Mouse (Mus musculus): Measurements from ENCODE around the gene F5. TPM values are rescaled to one million over a fixed set of nuclear protein-coding genes. Genes with fewer than 3 reads are reported as not detected.
"Not testable (repeated sequence)": the region's sequence is repeated elsewhere in the genome, so short reads cannot be mapped to it uniquely, and the experiment has no call there.

F5 gene
- total RNA-seq, 4 experiments from 2014 or later, result 0.94 to 14.2 (median 1.1) TPM

GRCm38 (mm10) chr1:164231937-164232570 is 80.4 kb downstream of the F5 start:
- not testable (repeated sequence) for DNase-seq (ENCODE audit: low spot score)

GRCm38 (mm10) chr1:164233447-164233846 is 81.8 kb downstream of the F5 start:
- DNase-seq (ENCODE audit: low spot score), result no peak

- DNase-seq (ENCODE audit: low spot score), result no peak
Observed at GRCm38 (mm10) chr1:164235078-164235477, 83.4 kb downstream of the F5 start.

GRCm38 (mm10) chr1:164236078-164236477 is 84.4 kb downstream of the F5 start:
- peak; percentile 51 for DNase-seq (ENCODE audit: low spot score)

- no peak for DNase-seq (ENCODE audit: low spot score)
Observed at GRCm38 (mm10) chr1:164241494-164241893, 89.9 kb downstream of the F5 start.

- DNase-seq (ENCODE audit: low spot score), result no peak
Observed at GRCm38 (mm10) chr1:164242809-164243208, 91.2 kb downstream of the F5 start.

- DNase-seq (ENCODE audit: low spot score), result no peak
Observed at GRCm38 (mm10) chr1:164247442-164247841, 95.8 kb downstream of the F5 start.

- no peak for DNase-seq (ENCODE audit: low spot score)
Observed at GRCm38 (mm10) chr1:164247971-164248370, 96.3 kb downstream of the F5 start.

GRCm38 (mm10) chr1:164248465-164249331 is 97.1 kb downstream of the F5 start, which contains the start of gene Slc19a2:
Gene Slc19a2 (plus strand): TSS chr1:164249046.
- peak; percentile 96 for DNase-seq (ENCODE audit: low spot score)

GRCm38 (mm10) chr1:164249332-164249711 is 97.7 kb downstream of the F5 start:
- DNase-seq (ENCODE audit: low spot score), result peak; percentile 22

- no peak for DNase-seq (ENCODE audit: low spot score)
Observed at GRCm38 (mm10) chr1:164250391-164251150, 98.9 kb downstream of the F5 start.

- DNase-seq (ENCODE audit: low spot score), result no peak
Observed at GRCm38 (mm10) chr1:164251438-164251837, 99.8 kb downstream of the F5 start.

- no peak for DNase-seq (ENCODE audit: low spot score)
Observed at GRCm38 (mm10) chr1:164252551-164252950, 100.9 kb downstream of the F5 start.

- no peak for DNase-seq (ENCODE audit: low spot score)
Observed at GRCm38 (mm10) chr1:164254836-164255235, 103.2 kb downstream of the F5 start.

- DNase-seq (ENCODE audit: low spot score), result no peak
Observed at GRCm38 (mm10) chr1:164260171-164261028, 108.8 kb downstream of the F5 start.

- peak; percentile 23 for DNase-seq (ENCODE audit: low spot score)
Observed at GRCm38 (mm10) chr1:164261553-164261952, 109.9 kb downstream of the F5 start.

Other genes starting within 250 kb of the F5 start
- 1 to 10 TPM; 4.5 to 5.8 (median 5.4) TPM for gene Scyl3, start 222.7 kb upstream of the F5 start, total RNA-seq (2022)
- 1 to 10 TPM in 1 of 4 experiments, under 1 TPM in 3; 0.55 to 1.0 (median 0.70) TPM for gene BC055324, start 157.0 kb upstream of the F5 start, total RNA-seq (2022)
- gene Mettl18, start 156.9 kb upstream of the F5 start, total RNA-seq (2022), result 1 to 10 TPM; 3.3 to 4.8 (median 4.0) TPM
- gene Sele, start 103.6 kb upstream of the F5 start, total RNA-seq (2022), result 1 to 10 TPM in 1 of 4 experiments, under 1 TPM in 3; 0.33 to 1.1 (median 0.54) TPM
- gene Sell, start 89.9 kb upstream of the F5 start, total RNA-seq (2022), result 1 to 10 TPM in 3 of 4 experiments, under 1 TPM in 1; 0.71 to 3.5 (median 1.1) TPM
- 1 to 10 TPM in 3 of 4 experiments, under 1 TPM in 1; 0.49 to 8.6 (median 1.2) TPM for gene Selp, start 36.6 kb upstream of the F5 start, total RNA-seq (2022)
- gene Slc19a2, start 97.2 kb downstream of the F5 start, total RNA-seq (2022), result 1 to 10 TPM; 6.4 to 9.5 (median 8.5) TPM
- gene Ccdc181, start 123.7 kb downstream of the F5 start, total RNA-seq (2022), result 10 to 100 TPM in 1 of 4 experiments, 1 to 10 TPM in 3; 9.0 to 10.0 (median 10.0) TPM
- 1 to 10 TPM; 4.0 to 5.4 (median 4.7) TPM for gene Nme7, start 152.3 kb downstream of the F5 start, total RNA-seq (2022)
- gene Blzf1, start 155.7 kb downstream of the F5 start, total RNA-seq (2022), result 10 to 100 TPM; 21.3 to 22.2 (median 21.8) TPM